Mouse (Mus musculus) intestine, embryonic 14.5 days (tissue): ENCODE data around the gene Hist1h2ag. TPM values are rescaled to one million over a fixed set of nuclear protein-coding genes. Genes with fewer than 3 reads are reported as not detected.
"Not testable (repeated sequence)": the region's sequence is repeated elsewhere in the genome, so short reads cannot be mapped to it uniquely, and the experiment has no call there.

Experiments
- ATAC-seq: fragments of 200-750 bp; cut with Nextera tagmentation; replicated peaks from 2 replicates; pipeline ENCODE4 v1.8.0; 2017; ENCODE audit warnings: low read depth, moderate number of reproducible peaks, moderate TSS enrichment, moderate library complexity; ENCODE audit not compliant: low FRiP score, low TSS enrichment
- DNase-seq: peaks from one replicate; pipeline ENCODE4 v3.0.0-alpha.2; 2018; ENCODE audit warnings: low spot score
- H3K27ac ChIP-seq: fragments of 300-500 bp; sonication (generic); 2 replicates; pipeline ENCODE4 v1.5.1; 2014; ENCODE audit warnings: low read depth, mild to moderate bottlenecking, control low read depth
- H3K27me3 ChIP-seq: fragments of 300-500 bp; sonication (generic); replicated peaks from 2 replicates; pipeline ENCODE4 v1.6.1; 2014; ENCODE audit warnings: low read length, control low read depth; ENCODE audit not compliant: control insufficient read depth, insufficient read depth
- H3K36me3 ChIP-seq: fragments of 300-500 bp; sonication (generic); 2 replicates; pipeline ENCODE4 v1.6.1; 2014; ENCODE audit warnings: low read length, control low read depth; ENCODE audit not compliant: control insufficient read depth, insufficient read depth
- H3K4me1 ChIP-seq: fragments of 300-500 bp; sonication (generic); replicated peaks from 2 replicates; pipeline ENCODE4 v1.6.1; 2014; ENCODE audit warnings: low read length, control low read depth, mixed read lengths; ENCODE audit not compliant: control insufficient read depth, insufficient read depth
- H3K4me2 ChIP-seq: fragments of 300-500 bp; sonication (generic); 2 replicates; pipeline ENCODE4 v1.6.1; 2014; ENCODE audit warnings: low read length
- H3K4me3 ChIP-seq: fragments of 300-500 bp; sonication (generic); 2 replicates; pipeline ENCODE4 v1.5.1; 2014; ENCODE audit warnings: low read depth, low read length, control low read depth, mixed read lengths
- H3K9ac ChIP-seq: fragments of 300-500 bp; sonication (generic); 2 replicates; pipeline ENCODE4 v1.6.1; 2014; ENCODE audit warnings: mild to moderate bottlenecking, low read length
- H3K9me3 ChIP-seq: fragments of 300-500 bp; sonication (generic); 2 replicates; pipeline ENCODE4 v1.6.1; 2016; ENCODE audit warnings: low read length, control low read depth; ENCODE audit not compliant: control insufficient read depth
- WGBS: fragments of 180-500 bp; shearing (Covaris S2); extraction: QIAGEN DNeasy Blood & Tissue Kit; methylation state at CpG from one replicate; pipeline ENCODE4 v1.1.7; 2014; 5-methylcytosine and 5-hydroxymethylcytosine counted together
- polyA plus RNA-seq: library from polyadenylated mRNA; unstranded; fragments of >200 nt; fragmentation: Nextera tagmentation; extraction: Ambion mirVana; gene quantifications from 2 replicates; pipeline ENCODE4 v1.2.1, GENCODE M21; 2014

Hist1h2ag gene
- 47.9 and 67.6 TPM in 2 replicates for polyA plus RNA-seq

DNA sequence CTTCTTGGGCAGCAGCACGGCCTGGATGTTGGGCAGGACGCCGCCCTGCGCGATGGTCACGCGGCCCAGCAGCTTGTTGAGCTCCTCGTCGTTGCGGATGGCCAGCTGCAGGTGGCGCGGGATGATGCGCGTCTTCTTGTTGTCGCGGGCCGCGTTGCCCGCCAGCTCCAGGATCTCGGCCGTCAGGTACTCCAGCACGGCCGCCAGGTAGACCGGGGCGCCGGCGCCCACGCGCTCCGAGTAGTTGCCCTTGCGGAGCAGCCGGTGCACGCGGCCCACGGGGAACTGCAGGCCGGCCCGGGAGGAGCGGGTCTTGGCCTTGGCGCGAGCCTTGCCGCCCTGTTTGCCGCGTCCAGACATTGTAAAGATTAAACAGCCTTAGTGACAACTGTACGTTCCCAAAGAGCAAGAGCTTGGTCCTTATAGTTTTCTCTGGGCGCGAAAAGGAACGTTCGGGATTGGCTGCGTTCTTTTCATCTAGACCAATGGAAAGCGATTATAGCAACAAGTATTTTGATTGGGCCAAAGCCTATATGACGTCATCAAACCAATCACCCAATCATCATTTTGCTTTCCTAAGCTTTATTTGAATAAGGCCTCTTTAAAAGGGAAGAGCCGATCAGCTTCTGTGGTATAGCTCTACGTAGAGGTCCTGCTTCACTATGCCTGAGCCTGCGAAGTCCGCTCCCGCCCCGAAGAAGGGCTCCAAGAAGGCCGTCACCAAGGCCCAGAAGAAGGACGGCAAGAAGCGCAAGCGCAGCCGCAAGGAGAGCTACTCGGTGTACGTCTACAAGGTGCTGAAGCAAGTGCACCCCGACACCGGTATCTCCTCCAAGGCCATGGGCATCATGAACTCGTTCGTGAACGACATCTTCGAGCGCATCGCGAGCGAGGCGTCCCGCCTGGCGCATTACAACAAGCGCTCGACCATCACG lies at the start of gene Hist1h2ag, which contains the start of gene Hist1h2bj:
TSS of gene Hist1h2ag (minus strand) at position 377 of the 935 bp plus-strand sequence.
TSS of gene Hist1h2bj (plus strand) at position 647 of the 935 bp plus-strand sequence.
- DNase-seq (peak; percentile 87), ATAC-seq (peak; percentile 90)
- WGBS: under 1% methylated on average over 39 of the region's 80 CpGs
- not testable (repeated sequence) for H3K36me3 ChIP-seq, H3K4me1 ChIP-seq, H3K27me3 ChIP-seq, H3K9me3 ChIP-seq
- Histone ChIP-seq H3K4me2 (peak within 1 kb of the TSS; percentile 60), H3K27ac (peak within 1 kb of the TSS; percentile 96), H3K4me3 (peak within 1 kb of the TSS; percentile 45), H3K9ac (peak within 1 kb of the TSS; percentile 70)

DNA sequence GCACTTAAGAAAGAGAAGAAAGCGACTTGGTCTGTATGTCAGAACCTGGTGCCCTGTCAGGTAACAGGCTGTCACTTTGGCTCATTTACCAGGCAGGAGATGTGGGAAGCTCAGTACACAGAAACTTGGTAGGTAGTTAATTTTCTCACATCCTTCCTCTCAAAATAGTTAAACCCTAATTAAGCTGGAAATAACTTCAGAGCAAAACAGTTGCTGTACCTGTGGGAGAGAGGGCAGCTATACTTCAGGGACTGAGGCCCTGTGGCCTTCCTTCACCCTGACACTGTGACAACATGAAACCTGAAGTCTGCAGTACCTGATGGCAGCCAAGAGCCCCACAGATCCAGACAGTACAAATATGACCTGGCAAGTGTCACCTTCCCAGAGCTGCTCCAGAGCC lies 41.4 kb upstream of the Hist1h2ag start, which contains the start of gene Vmn1r188:
TSS of gene Vmn1r188 (plus strand) at position 301 of the 400 bp plus-strand sequence.
- not testable (repeated sequence) for DNase-seq, H3K9ac ChIP-seq, H3K36me3 ChIP-seq, H3K27me3 ChIP-seq, H3K27ac ChIP-seq, H3K4me2 ChIP-seq, H3K4me3 ChIP-seq, ATAC-seq, H3K9me3 ChIP-seq, H3K4me1 ChIP-seq
- 86% methylated on average over 1 of the region's 1 CpGs for WGBS

DNA sequence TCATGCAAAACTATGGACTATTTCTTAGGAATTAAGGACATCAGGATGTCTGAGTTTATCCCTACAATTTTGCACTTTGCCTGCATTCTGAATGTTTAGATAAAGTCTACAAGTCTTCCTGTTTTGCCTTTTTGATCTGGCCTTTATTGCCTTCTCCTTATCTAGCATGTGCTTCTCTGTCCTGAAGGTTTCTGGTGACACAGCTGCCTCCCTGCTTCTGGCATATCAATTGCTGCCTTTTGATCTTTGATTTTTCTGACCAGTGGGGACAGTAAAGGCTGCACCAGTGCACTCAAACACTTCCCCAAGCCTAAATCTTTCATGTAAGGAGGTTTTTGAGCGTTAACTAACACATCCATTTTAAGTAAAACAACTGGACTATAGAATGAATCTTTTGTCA lies 20.7 kb upstream of the Hist1h2ag start:
- no peaks in the 10 kb centered on the region for H3K36me3 ChIP-seq
- no peaks in the 10 kb centered on the region for H3K9me3 ChIP-seq
- no peak overlapping the region for H3K4me2 ChIP-seq
- no peak overlapping the region for H3K4me3 ChIP-seq
- no peak overlapping the region for H3K9ac ChIP-seq
- ATAC-seq (no peak), DNase-seq (no peak)
- H3K4me1 ChIP-seq: no peaks in the 10 kb centered on the region
- H3K27me3 ChIP-seq: no peaks in the 10 kb centered on the region
- 36% methylated on average over 1 of the region's 1 CpGs for WGBS
- H3K27ac ChIP-seq: no peak overlapping the region

GRCm38 (mm10) chr13:22061422-22061821 lies 18.7 kb upstream of the Hist1h2ag start:
- 73% methylated on average over 1 of the region's 1 CpGs for WGBS
- Histone ChIP-seq H3K4me1 (no peaks in the 10 kb centered on the region), H3K9ac (no peak overlapping the region), H3K4me3 (no peak overlapping the region), H3K27me3 (no peaks in the 10 kb centered on the region), H3K9me3 (no peaks in the 10 kb centered on the region), H3K36me3 (no peaks in the 10 kb centered on the region), H3K4me2 (no peak overlapping the region), H3K27ac (no peak overlapping the region)
- ATAC-seq (no peak), DNase-seq (no peak)

DNA sequence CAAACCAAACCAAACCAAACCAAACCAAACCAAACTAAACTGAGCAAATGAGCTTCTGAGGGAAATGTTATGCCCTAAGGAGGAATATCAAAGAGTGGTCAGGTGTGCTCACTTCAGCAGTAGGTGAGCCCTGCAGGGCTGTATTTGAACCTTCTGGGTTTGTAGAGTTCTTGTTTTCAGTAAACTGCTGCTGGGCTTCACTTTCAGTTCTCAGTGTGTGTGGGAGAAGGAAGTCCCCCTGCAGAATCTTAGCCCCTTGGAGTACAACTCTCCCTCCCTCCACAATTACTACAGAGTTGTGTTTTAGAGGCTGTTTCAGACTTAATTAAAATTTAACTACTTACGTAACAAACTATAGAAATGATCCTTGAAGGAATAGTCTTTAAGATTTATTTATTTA lies 11.0 kb upstream of the Hist1h2ag start:
- ATAC-seq (no peak), DNase-seq (no peak)
- H3K27ac ChIP-seq: no peak overlapping the region
- no peaks in the 10 kb centered on the region for H3K4me1 ChIP-seq
- no peaks in the 10 kb centered on the region for H3K36me3 ChIP-seq
- H3K9me3 ChIP-seq: no peaks in the 10 kb centered on the region
- WGBS: 90% methylated on average over 1 of the region's 1 CpGs
- H3K4me2 ChIP-seq: no peak overlapping the region
- H3K27me3 ChIP-seq: no peaks in the 10 kb centered on the region
- H3K9ac ChIP-seq: no peak overlapping the region
- H3K4me3 ChIP-seq: no peak overlapping the region

DNA sequence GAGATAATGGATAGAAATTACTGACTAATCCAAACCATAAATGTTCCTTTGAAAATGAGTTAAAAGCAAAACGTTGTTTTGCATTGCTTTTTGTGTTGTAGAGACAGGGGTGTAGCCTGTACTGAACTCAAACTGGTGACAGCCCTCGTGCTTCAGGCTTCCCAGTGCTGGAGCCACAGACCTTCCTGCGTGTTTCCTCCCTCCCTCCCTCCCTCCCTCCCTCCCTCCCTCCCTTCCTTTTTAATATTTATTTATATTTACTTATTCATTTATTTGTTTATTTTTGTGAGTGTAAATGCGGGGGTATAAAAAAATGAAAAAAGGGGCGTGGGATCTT lies 8.7 kb upstream of the Hist1h2ag start:
- 11% methylated on average over 5 of the region's 5 CpGs for WGBS
- ATAC-seq: no peak

DNA sequence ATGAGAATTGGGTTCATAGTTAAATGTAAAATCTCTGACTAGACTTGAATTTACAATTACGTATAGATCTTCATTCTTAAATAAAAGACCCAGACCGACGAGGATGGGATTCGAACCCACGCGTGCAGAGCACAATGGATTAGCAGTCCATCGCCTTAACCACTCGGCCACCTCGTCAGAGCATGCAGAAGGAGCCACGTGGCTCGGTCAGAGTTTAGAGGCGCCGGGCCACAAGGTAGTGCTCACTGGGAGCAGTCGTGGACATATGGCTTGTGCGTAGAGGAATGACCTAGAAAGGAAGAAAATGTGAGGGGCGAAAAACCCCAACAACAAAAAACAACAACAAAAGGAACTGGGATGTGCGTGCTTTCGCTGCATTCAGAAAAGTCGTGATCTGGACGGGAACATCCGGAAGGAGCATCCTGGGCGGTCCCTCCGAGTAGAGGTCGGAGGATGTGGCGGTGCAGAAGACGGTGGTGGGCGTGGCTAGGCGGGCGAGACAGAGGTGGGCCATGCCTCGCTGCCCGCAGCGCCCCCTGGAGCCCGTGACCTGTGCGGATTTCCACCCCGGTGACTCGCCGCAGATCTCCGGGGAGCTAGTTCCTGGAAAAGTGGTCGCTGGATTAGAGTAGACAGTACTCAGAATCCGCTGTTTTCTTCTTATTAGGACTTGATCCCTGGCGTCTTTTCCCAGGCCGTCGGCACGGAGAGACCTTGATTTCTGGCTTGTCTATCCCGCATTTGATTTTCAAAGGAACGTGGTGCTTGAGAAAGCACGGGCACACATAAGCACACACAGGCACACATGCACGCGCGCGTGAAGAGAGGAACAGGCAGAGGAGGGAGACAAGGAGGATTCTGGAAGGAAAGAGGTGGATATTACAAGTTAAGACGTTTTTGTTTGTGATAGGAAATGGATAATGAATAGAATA lies 8.1 kb upstream of the Hist1h2ag start:
- no peaks in the 10 kb centered on the region for H3K36me3 ChIP-seq
- peak overlapping the region; percentile 58 for H3K9ac ChIP-seq
- ATAC-seq: peak; percentile 96
- peak overlapping the region; percentile 56 for H3K4me2 ChIP-seq
- peak; percentile 97 for DNase-seq
- H3K9me3 ChIP-seq: no peaks in the 10 kb centered on the region
- H3K27me3 ChIP-seq: no peaks in the 10 kb centered on the region
- H3K4me1 ChIP-seq: no peaks in the 10 kb centered on the region
- WGBS: under 1% methylated on average over 52 of the region's 52 CpGs
- H3K27ac ChIP-seq: peak overlapping the region; percentile 91
- H3K4me3 ChIP-seq: peak overlapping the region; percentile 56

More for the DNA sequence above, 8.7 kb upstream of the Hist1h2ag start:
- DNase-seq: no peak
- Histone ChIP-seq H3K4me3 (peak overlapping the region; percentile 56), H3K9me3 (no peaks in the 10 kb centered on the region), H3K27ac (peak overlapping the region; percentile 91), H3K4me2 (peak overlapping the region; percentile 56), H3K4me1 (no peaks in the 10 kb centered on the region), H3K36me3 (no peaks in the 10 kb centered on the region), H3K9ac (peak overlapping the region; percentile 58), H3K27me3 (no peaks in the 10 kb centered on the region)

- H3K36me3 ChIP-seq: no peaks in the 10 kb centered on the region
- ATAC-seq (peak; percentile 21; the same call in 1 of the 2 replicates), DNase-seq (peak; percentile 80)
- H3K4me3 ChIP-seq: peak overlapping the region; percentile 56
- peak overlapping the region; percentile 56 for H3K4me2 ChIP-seq
- no peaks in the 10 kb centered on the region for H3K4me1 ChIP-seq
- 3% methylated on average over 14 of the region's 14 CpGs for WGBS
- H3K27me3 ChIP-seq: no peaks in the 10 kb centered on the region
- H3K9me3 ChIP-seq: no peaks in the 10 kb centered on the region
- peak overlapping the region; percentile 27; the same call in 1 of the 2 replicates for H3K9ac ChIP-seq
- H3K27ac ChIP-seq: peak overlapping the region; percentile 91
Measured at GRCm38 (mm10) chr13:22049737-22050440, 7.1 kb upstream of the Hist1h2ag start.
